Mouse (Mus musculus) hindbrain, embryonic 12.5 days (tissue): ENCODE results near the gene Pigx. TPM values are rescaled to one million over a fixed set of nuclear protein-coding genes. Genes with fewer than 3 reads are reported as not detected.

ENCODE experiments used
- ATAC-seq: fragments of 200-750 bp; cut with Nextera tagmentation; 2 replicates; pipeline ENCODE4 v1.8.0; 2017; ENCODE audit warnings: moderate TSS enrichment; ENCODE audit not compliant: low FRiP score
- H3K27ac ChIP-seq: fragments of 300-500 bp; sonication (generic); 2 replicates; pipeline ENCODE4 v1.5.1; 2016; ENCODE audit warnings: mild to moderate bottlenecking
- H3K27me3 ChIP-seq: fragments of 300-500 bp; sonication (generic); 2 replicates; pipeline ENCODE4 v1.6.1; 2016; ENCODE audit warnings: mild to moderate bottlenecking
- H3K36me3 ChIP-seq: fragments of 300-500 bp; sonication (generic); 2 replicates; pipeline ENCODE4 v1.6.1; 2016; ENCODE audit warnings: mild to moderate bottlenecking
- H3K4me1 ChIP-seq: fragments of 300-500 bp; sonication (generic); 2 replicates; pipeline ENCODE4 v1.6.1; 2016
- H3K4me2 ChIP-seq: fragments of 300-500 bp; sonication (generic); replicated peaks from 2 replicates; pipeline ENCODE4 v1.6.1; 2016; ENCODE audit warnings: mild to moderate bottlenecking
- H3K4me3 ChIP-seq: fragments of 300-500 bp; sonication (generic); 2 replicates; pipeline ENCODE4 v1.5.1; 2016; ENCODE audit warnings: mild to moderate bottlenecking
- H3K9ac ChIP-seq: fragments of 300-500 bp; sonication (generic); 2 replicates; pipeline ENCODE4 v1.6.1; 2016; ENCODE audit warnings: mild to moderate bottlenecking, moderate library complexity
- H3K9me3 ChIP-seq: fragments of 300-500 bp; sonication (generic); replicated peaks from 2 replicates; pipeline ENCODE4 v1.6.1; 2016; ENCODE audit warnings: mild to moderate bottlenecking
- WGBS: fragments of 180-500 bp; shearing (Covaris S2); methylation state at CpG from one replicate; pipeline ENCODE4 v1.1.7; 2016; 5-methylcytosine and 5-hydroxymethylcytosine counted together
- polyA plus RNA-seq: library from polyadenylated mRNA; unstranded; fragments of >200 nt; fragmentation: Nextera tagmentation; extraction: Ambion mirVana; gene quantifications from 2 replicates; pipeline ENCODE4 v1.2.1, GENCODE M21; 2016

Gene Pigx
- 124 and 135 TPM in 2 replicates for polyA plus RNA-seq

DNA sequence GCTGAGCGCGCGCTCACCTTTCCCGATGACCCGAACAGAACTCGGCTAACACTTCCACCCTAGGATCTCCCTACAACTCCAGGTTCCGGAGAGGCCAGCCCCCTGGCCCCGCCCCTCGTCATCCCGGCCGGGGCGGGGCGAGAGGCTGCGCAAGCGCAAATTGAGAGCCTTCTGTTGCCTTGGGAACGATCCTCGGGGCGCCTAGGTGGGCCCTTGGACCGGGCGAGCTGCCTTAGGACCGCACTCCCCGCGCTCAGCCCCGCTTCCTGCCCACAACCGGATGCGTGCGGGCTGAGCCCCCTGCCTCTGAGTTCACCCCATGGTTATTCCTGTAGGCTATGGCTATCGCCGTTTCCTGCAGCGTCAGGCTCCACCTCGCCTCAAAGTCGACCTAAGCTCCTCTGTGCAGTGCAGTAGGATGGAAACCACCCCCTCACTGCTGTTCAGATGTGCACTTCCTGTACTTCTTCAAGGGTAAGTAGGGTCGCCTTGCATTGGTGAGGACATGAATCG is at the start of gene Pigx, which contains the start of gene Cep19:
TSS of gene Pigx (minus strand) at position 103 of the 513 bp plus-strand sequence.
TSS of gene Cep19 (plus strand) at position 163 of the 513 bp plus-strand sequence.
- H3K36me3 ChIP-seq, result peaks cover 26% of the 10 kb centered on the region
- WGBS, result under 1% methylated on average over 34 of the region's 34 CpGs
- H3K4me2 ChIP-seq, result peak within 1 kb of the TSS; percentile 73
- no peaks in the 10 kb centered on the region for H3K9me3 ChIP-seq
- peaks cover 17% of the 10 kb centered on the region for H3K4me1 ChIP-seq
- no peaks in the 10 kb centered on the region for H3K27me3 ChIP-seq
- peak within 1 kb of the TSS; percentile 91 for H3K4me3 ChIP-seq
- peak within 1 kb of the TSS; percentile 86 for H3K9ac ChIP-seq
- H3K27ac ChIP-seq, result peak within 1 kb of the TSS; percentile 87
- peak; percentile 98 for ATAC-seq

GRCm38 (mm10) chr16:32147589-32148207 is 48.2 kb upstream of the Pigx start:
- no peaks in the 10 kb centered on the region for H3K9me3 ChIP-seq
- no peak overlapping the region for H3K4me3 ChIP-seq
- H3K9ac ChIP-seq, result no peak overlapping the region
- no peaks in the 10 kb centered on the region for H3K27me3 ChIP-seq
- H3K36me3 ChIP-seq, result 0 out of 2 replicates have a peak, but pooled peaks cover 4% of the 10 kb centered on the region
- WGBS, result 55% methylated on average over 12 of the region's 13 CpGs
- H3K27ac ChIP-seq, result no peak overlapping the region
- 0 out of 2 replicates have a peak overlapping the region, but pooled peaks have one; percentile 21 for H3K4me2 ChIP-seq
- ATAC-seq, result no peak
- 0 out of 2 replicates have a peak, but pooled peaks cover 3% of the 10 kb centered on the region for H3K4me1 ChIP-seq

- H3K9me3 ChIP-seq, result no peaks in the 10 kb centered on the region
- H3K9ac ChIP-seq, result no peak overlapping the region
- no peak overlapping the region for H3K4me3 ChIP-seq
- no peak overlapping the region for H3K4me2 ChIP-seq
- 92% methylated on average over 17 of the region's 17 CpGs for WGBS
- H3K27me3 ChIP-seq, result no peaks in the 10 kb centered on the region
- H3K4me1 ChIP-seq, result 0 out of 2 replicates have a peak, but pooled peaks cover 3% of the 10 kb centered on the region
- H3K27ac ChIP-seq, result no peak overlapping the region
- H3K36me3 ChIP-seq, result 0 out of 2 replicates have a peak, but pooled peaks cover 4% of the 10 kb centered on the region
- no peak for ATAC-seq
These were observed 45.1 kb upstream of the Pigx start for GRCm38 (mm10) chr16:32144592-32144991.

DNA sequence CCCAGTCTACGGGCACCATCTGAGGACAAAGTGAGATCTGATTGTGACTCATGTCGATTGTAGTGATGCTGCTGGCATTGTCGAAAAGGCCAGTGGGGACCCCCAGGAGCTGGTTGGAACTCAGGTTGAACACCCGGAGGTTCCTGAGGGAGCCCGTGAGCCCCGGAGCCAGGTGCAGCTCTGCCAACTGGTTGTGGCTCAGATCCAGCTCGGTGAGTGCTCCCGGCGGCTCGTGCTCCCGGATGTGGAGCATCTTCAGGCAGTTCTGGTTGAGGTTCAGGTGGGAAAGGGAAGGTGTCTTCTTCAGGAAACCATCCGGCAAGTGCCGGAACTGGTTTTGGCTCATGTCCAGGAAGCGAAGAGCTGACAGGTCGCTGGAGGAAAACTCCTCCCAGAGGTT is 44.2 kb upstream of the Pigx start:
- Histone ChIP-seq H3K36me3 (0 out of 2 replicates have a peak, but pooled peaks cover 4% of the 10 kb centered on the region), H3K27ac (no peak overlapping the region), H3K9ac (no peak overlapping the region), H3K27me3 (no peaks in the 10 kb centered on the region), H3K4me1 (0 out of 2 replicates have a peak, but pooled peaks cover 3% of the 10 kb centered on the region), H3K4me2 (no peak overlapping the region), H3K4me3 (no peak overlapping the region), H3K9me3 (no peaks in the 10 kb centered on the region)
- ATAC-seq, result no peak
- WGBS, result 94% methylated on average over 15 of the region's 15 CpGs

GRCm38 (mm10) chr16:32138954-32139353 is 39.4 kb upstream of the Pigx start:
- Histone ChIP-seq H3K36me3 (0 out of 2 replicates have a peak, but pooled peaks cover 4% of the 10 kb centered on the region), H3K4me3 (no peak overlapping the region), H3K4me1 (no peaks in the 10 kb centered on the region), H3K4me2 (no peak overlapping the region), H3K9ac (no peak overlapping the region), H3K27me3 (no peaks in the 10 kb centered on the region), H3K9me3 (no peaks in the 10 kb centered on the region), H3K27ac (no peak overlapping the region)
- 90% methylated on average over 1 of the region's 1 CpGs for WGBS
- no peak for ATAC-seq

DNA sequence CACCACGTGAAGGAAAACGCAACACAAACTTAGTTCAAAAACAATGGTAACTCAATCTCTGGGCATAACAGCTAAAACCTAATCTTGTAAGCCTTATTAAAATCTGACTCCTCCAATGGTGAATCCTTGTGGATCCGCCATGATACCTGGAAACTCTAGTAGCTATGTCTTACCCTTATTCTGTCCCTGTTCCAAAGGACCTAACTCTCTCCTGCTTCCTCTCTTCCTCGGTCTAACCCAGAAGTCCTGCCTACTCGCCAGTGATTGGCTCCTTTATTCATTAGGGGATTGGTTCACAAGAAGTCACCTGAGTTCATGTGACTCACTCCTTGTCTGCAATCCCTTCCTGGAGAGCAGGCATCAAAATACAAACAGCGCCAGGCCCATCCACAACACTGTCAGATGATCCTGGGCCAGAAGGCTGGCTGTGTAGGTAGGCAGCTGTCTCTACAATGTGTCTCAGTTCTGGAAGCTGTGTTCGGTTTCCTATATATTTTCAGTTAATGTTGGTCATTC is 36.4 kb upstream of the Pigx start:
- H3K4me3 ChIP-seq, result no peak overlapping the region
- H3K4me1 ChIP-seq, result no peaks in the 10 kb centered on the region
- no peaks in the 10 kb centered on the region for H3K36me3 ChIP-seq
- 79% methylated on average over 7 of the region's 7 CpGs for WGBS
- ATAC-seq, result no peak
- no peak overlapping the region for H3K9ac ChIP-seq
- no peaks in the 10 kb centered on the region for H3K9me3 ChIP-seq
- no peaks in the 10 kb centered on the region for H3K27me3 ChIP-seq
- H3K4me2 ChIP-seq, result no peak overlapping the region
- no peak overlapping the region for H3K27ac ChIP-seq

GRCm38 (mm10) chr16:32133148-32133547 is 33.6 kb upstream of the Pigx start:
- Histone ChIP-seq H3K9ac (no peak overlapping the region), H3K4me1 (no peaks in the 10 kb centered on the region), H3K4me2 (no peak overlapping the region), H3K36me3 (no peaks in the 10 kb centered on the region), H3K27me3 (no peaks in the 10 kb centered on the region), H3K27ac (no peak overlapping the region), H3K4me3 (no peak overlapping the region), H3K9me3 (no peaks in the 10 kb centered on the region)
- no peak for ATAC-seq
- WGBS, result 79% methylated on average over 3 of the region's 3 CpGs

- no peak overlapping the region for H3K27ac ChIP-seq
- H3K4me2 ChIP-seq, result no peak overlapping the region
- no peak for ATAC-seq
- H3K9ac ChIP-seq, result no peak overlapping the region
- no peaks in the 10 kb centered on the region for H3K36me3 ChIP-seq
- 76% methylated on average over 16 of the region's 16 CpGs for WGBS
- no peaks in the 10 kb centered on the region for H3K9me3 ChIP-seq
- no peaks in the 10 kb centered on the region for H3K27me3 ChIP-seq
- H3K4me1 ChIP-seq, result no peaks in the 10 kb centered on the region
- H3K4me3 ChIP-seq, result no peak overlapping the region
These were observed 30.8 kb upstream of the Pigx start for GRCm38 (mm10) chr16:32130190-32130826.

DNA sequence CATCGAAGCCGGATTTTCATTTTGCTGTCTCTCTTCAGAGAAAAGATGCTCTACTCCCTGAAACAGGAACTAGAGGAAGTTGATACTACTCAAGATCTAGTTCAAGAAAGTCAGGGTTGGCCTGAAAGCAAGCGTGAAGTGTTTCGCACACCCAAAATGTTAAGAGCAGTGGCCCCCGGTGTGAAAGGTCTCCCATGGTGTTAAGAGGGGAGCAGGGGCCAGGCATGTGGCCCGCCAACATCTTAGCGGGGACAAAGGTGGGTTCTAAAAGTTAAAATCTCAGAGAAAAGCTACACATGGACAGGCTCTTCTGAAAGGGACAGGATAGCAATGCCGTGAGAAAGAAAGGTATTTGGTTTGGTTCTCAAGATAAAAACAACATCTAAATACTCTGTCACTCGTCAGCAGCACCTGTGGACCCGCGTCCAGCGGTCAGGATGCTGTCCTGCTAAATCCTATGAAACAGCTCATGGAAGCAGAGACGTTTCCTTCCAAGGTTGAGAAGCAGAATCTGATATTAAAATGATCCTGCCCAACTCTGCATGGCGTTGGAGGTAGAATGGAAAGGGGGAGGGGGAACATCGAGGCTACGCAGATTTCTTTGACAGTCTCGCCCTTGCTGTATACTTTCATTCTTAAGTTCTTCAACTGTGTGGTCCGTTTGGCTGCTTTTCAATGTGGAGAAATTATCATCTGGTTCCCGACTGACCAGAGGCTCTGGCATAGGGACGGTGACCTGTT is 30.1 kb upstream of the Pigx start:
- Histone ChIP-seq H3K4me3 (no peak overlapping the region), H3K9me3 (no peaks in the 10 kb centered on the region), H3K36me3 (no peaks in the 10 kb centered on the region), H3K4me2 (no peak overlapping the region), H3K4me1 (no peaks in the 10 kb centered on the region), H3K27me3 (no peaks in the 10 kb centered on the region), H3K27ac (no peak overlapping the region), H3K9ac (no peak overlapping the region)
- WGBS, result 84% methylated on average over 20 of the region's 20 CpGs
- no peak for ATAC-seq

DNA sequence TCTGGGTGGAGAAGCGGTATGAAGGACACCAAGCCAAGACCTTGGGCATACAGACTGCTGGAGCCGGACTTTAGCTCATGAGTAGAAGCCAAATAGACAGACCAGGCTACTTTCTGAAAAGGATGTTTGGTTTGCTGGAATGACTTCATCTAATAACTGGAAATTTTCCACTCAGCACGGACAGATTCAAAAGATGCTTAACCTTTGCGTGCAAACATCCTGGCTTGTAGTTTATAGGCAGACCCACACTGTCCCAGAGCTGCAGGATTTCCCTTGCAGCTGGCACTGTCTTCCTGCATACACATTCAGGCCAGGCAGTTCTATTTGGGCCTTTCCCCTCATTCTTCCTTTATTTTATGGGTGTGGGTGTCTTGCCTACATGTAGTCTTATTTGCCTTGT is 27.5 kb upstream of the Pigx start:
- no peak for ATAC-seq
- Histone ChIP-seq H3K4me3 (no peak overlapping the region), H3K4me2 (no peak overlapping the region), H3K27me3 (no peaks in the 10 kb centered on the region), H3K9ac (no peak overlapping the region), H3K27ac (no peak overlapping the region), H3K4me1 (no peaks in the 10 kb centered on the region), H3K36me3 (no peaks in the 10 kb centered on the region), H3K9me3 (no peaks in the 10 kb centered on the region)
- 86% methylated on average over 4 of the region's 4 CpGs for WGBS

DNA sequence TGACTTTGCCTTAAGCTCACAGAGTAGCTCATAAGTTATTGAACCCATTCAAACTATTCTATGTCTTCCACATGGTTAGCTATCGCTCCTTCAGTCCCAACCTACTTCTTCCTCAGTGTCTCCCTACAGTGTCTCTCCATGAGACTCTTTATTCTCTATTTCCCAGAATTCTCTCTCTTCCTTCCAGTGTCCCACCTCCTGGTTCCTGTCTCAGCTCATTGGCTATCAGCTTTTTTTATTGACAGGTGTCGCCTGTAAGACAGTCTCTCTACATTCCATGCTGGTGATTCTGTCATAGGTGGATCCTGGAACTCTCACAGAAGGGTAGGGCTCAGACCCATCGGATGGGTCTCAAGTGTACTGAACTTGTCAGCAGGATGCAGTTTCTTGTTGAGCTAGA is 25.8 kb upstream of the Pigx start:
- Histone ChIP-seq H3K36me3 (no peaks in the 10 kb centered on the region), H3K27ac (no peak overlapping the region), H3K4me3 (no peak overlapping the region), H3K9me3 (no peaks in the 10 kb centered on the region), H3K27me3 (no peaks in the 10 kb centered on the region), H3K9ac (no peak overlapping the region), H3K4me1 (no peaks in the 10 kb centered on the region), H3K4me2 (no peak overlapping the region)
- no peak for ATAC-seq
- 88% methylated on average over 3 of the region's 3 CpGs for WGBS
